Mouse (Mus musculus): ENCODE results near the gene Trpm7. TPM values are rescaled to one million over a fixed set of nuclear protein-coding genes. Genes with fewer than 3 reads are reported as not detected.

Gene Trpm7
- polyA plus RNA-seq, 1 experiment from 2014 or later: 43.7 TPM

GRCm38 (mm10) chr2:126795708-126796107 lies 80.3 kb downstream of the Trpm7 start:
- Histone ChIP-seq H3K27ac (ENCODE audit: low read depth) (no peak overlapping the region), H3K9me3 (ENCODE audit: control insufficient read depth, low read length) (no peaks in the 10 kb centered on the region), H3K9ac (ENCODE audit: low read length) (no peak overlapping the region), H3K4me2 (ENCODE audit: low read length) (no peak overlapping the region), H3K4me3 (ENCODE audit: low read depth, low read length) (no peak overlapping the region), H3K36me3 (ENCODE audit: control insufficient read depth, insufficient read depth, low read length) (peaks cover 83% of the 10 kb centered on the region), H3K27me3 (replicated peaks; ENCODE audit: control insufficient read depth, insufficient read depth, low read length) (no peaks in the 10 kb centered on the region), H3K4me1 (replicated peaks; ENCODE audit: control insufficient read depth, insufficient read depth, low read length) (no peaks in the 10 kb centered on the region)
- DNase-seq (ENCODE audit: low spot score): no peak
- 82% methylated on average over 3 of the region's 3 CpGs for WGBS
- ATAC-seq (replicated peaks; ENCODE audit: low FRiP score, low TSS enrichment, low read depth): no peak

- DNase-seq (ENCODE audit: low spot score): no peak
- Histone ChIP-seq H3K27ac (ENCODE audit: low read depth) (no peak overlapping the region), H3K4me1 (replicated peaks; ENCODE audit: control insufficient read depth, insufficient read depth, low read length) (0 out of 2 replicates have a peak, but pooled peaks cover under 1% of the 10 kb centered on the region), H3K9ac (ENCODE audit: low read length) (no peak overlapping the region), H3K9me3 (ENCODE audit: control insufficient read depth, low read length) (no peaks in the 10 kb centered on the region), H3K27me3 (replicated peaks; ENCODE audit: control insufficient read depth, insufficient read depth, low read length) (no peaks in the 10 kb centered on the region), H3K36me3 (ENCODE audit: control insufficient read depth, insufficient read depth, low read length) (peaks cover 60% of the 10 kb centered on the region), H3K4me3 (ENCODE audit: low read depth, low read length) (no peak overlapping the region), H3K4me2 (ENCODE audit: low read length) (no peak overlapping the region)
- no peak for ATAC-seq (replicated peaks; ENCODE audit: low FRiP score, low TSS enrichment, low read depth)
- WGBS: 74% methylated on average over 5 of the region's 5 CpGs
These were observed 83.4 kb downstream of the Trpm7 start for GRCm38 (mm10) chr2:126792611-126793010.

GRCm38 (mm10) chr2:126787721-126788342 lies 88.2 kb downstream of the Trpm7 start:
- Histone ChIP-seq H3K27ac (ENCODE audit: low read depth) (peak overlapping the region; percentile 35), H3K4me1 (replicated peaks; ENCODE audit: control insufficient read depth, insufficient read depth, low read length) (0 out of 2 replicates have a peak, but pooled peaks cover 3% of the 10 kb centered on the region), H3K27me3 (replicated peaks; ENCODE audit: control insufficient read depth, insufficient read depth, low read length) (no peaks in the 10 kb centered on the region), H3K4me3 (ENCODE audit: low read depth, low read length) (no peak overlapping the region), H3K4me2 (ENCODE audit: low read length) (no peak overlapping the region), H3K36me3 (ENCODE audit: control insufficient read depth, insufficient read depth, low read length) (peaks cover 24% of the 10 kb centered on the region), H3K9me3 (ENCODE audit: control insufficient read depth, low read length) (no peaks in the 10 kb centered on the region), H3K9ac (ENCODE audit: low read length) (no peak overlapping the region)
- 29% methylated on average over 9 of the region's 9 CpGs for whole genome bisulfite sequencing
- peak; percentile 48; the same call in 1 of the 2 replicates for ATAC-seq (replicated peaks; ENCODE audit: low FRiP score, low TSS enrichment, low read depth)
- DNase-seq (ENCODE audit: low spot score): no peak

- Histone ChIP-seq H3K4me2 (ENCODE audit: low read length) (no peak within 1 kb of the TSS), H3K4me1 (replicated peaks; ENCODE audit: control insufficient read depth, insufficient read depth, low read length) (0 out of 2 replicates have a peak, but pooled peaks cover 3% of the 10 kb centered on the region), H3K27ac (ENCODE audit: low read depth) (no peak within 1 kb of the TSS), H3K4me3 (ENCODE audit: low read depth, low read length) (no peak within 1 kb of the TSS), H3K36me3 (ENCODE audit: control insufficient read depth, insufficient read depth, low read length) (no peaks in the 10 kb centered on the region), H3K9ac (ENCODE audit: low read length) (no peak within 1 kb of the TSS), H3K9me3 (ENCODE audit: control insufficient read depth, low read length) (no peaks in the 10 kb centered on the region), H3K27me3 (replicated peaks; ENCODE audit: control insufficient read depth, insufficient read depth, low read length) (no peaks in the 10 kb centered on the region)
- 66% methylated on average over 4 of the region's 4 CpGs for whole genome bisulfite sequencing
- peak; percentile 38 for DNase-seq (ENCODE audit: low spot score)
- no peak for ATAC-seq (replicated peaks; ENCODE audit: low FRiP score, low TSS enrichment, low read depth)
These were observed 92.7 kb downstream of the Trpm7 start, which contains the start of gene Usp50 for GRCm38 (mm10) chr2:126783370-126783769. Gene Usp50, minus strand, starts transcription at chr2:126783470.

- H3K36me3 ChIP-seq (ENCODE audit: control insufficient read depth, insufficient read depth, low read length): no peaks in the 10 kb centered on the region
- H3K27me3 ChIP-seq (replicated peaks; ENCODE audit: control insufficient read depth, insufficient read depth, low read length): no peaks in the 10 kb centered on the region
- H3K27ac ChIP-seq (ENCODE audit: low read depth): no peak overlapping the region
- ATAC-seq (replicated peaks; ENCODE audit: low FRiP score, low TSS enrichment, low read depth) (no peak), DNase-seq (ENCODE audit: low spot score) (no peak)
- no peak overlapping the region for H3K4me2 ChIP-seq (ENCODE audit: low read length)
- no peak overlapping the region for H3K9ac ChIP-seq (ENCODE audit: low read length)
- 0 out of 2 replicates have a peak, but pooled peaks cover under 1% of the 10 kb centered on the region for H3K4me1 ChIP-seq (replicated peaks; ENCODE audit: control insufficient read depth, insufficient read depth, low read length)
- no peak overlapping the region for H3K4me3 ChIP-seq (ENCODE audit: low read depth, low read length)
- no peaks in the 10 kb centered on the region for H3K9me3 ChIP-seq (ENCODE audit: control insufficient read depth, low read length)
- WGBS: 74% methylated on average over 3 of the region's 3 CpGs
These were observed 93.6 kb downstream of the Trpm7 start for GRCm38 (mm10) chr2:126782433-126782832.

GRCm38 (mm10) chr2:126781478-126781877 lies 94.6 kb downstream of the Trpm7 start:
- Histone ChIP-seq H3K27me3 (replicated peaks; ENCODE audit: control insufficient read depth, insufficient read depth, low read length) (no peaks in the 10 kb centered on the region), H3K4me2 (ENCODE audit: low read length) (no peak overlapping the region), H3K9ac (ENCODE audit: low read length) (no peak overlapping the region), H3K36me3 (ENCODE audit: control insufficient read depth, insufficient read depth, low read length) (no peaks in the 10 kb centered on the region), H3K27ac (ENCODE audit: low read depth) (no peak overlapping the region), H3K9me3 (ENCODE audit: control insufficient read depth, low read length) (no peaks in the 10 kb centered on the region), H3K4me1 (replicated peaks; ENCODE audit: control insufficient read depth, insufficient read depth, low read length) (no peaks in the 10 kb centered on the region), H3K4me3 (ENCODE audit: low read depth, low read length) (no peak overlapping the region)
- DNase-seq (ENCODE audit: low spot score) (no peak), ATAC-seq (replicated peaks; ENCODE audit: low FRiP score, low TSS enrichment, low read depth) (no peak)
- WGBS: 81% methylated on average over 1 of the region's 1 CpGs

- H3K9me3 ChIP-seq (ENCODE audit: control insufficient read depth, low read length): no peaks in the 10 kb centered on the region
- ATAC-seq (replicated peaks; ENCODE audit: low FRiP score, low TSS enrichment, low read depth) (no peak), DNase-seq (ENCODE audit: low spot score) (no peak)
- H3K4me2 ChIP-seq (ENCODE audit: low read length): no peak overlapping the region
- no peaks in the 10 kb centered on the region for H3K36me3 ChIP-seq (ENCODE audit: control insufficient read depth, insufficient read depth, low read length)
- 90% methylated on average over 10 of the region's 10 CpGs for WGBS
- no peak overlapping the region for H3K27ac ChIP-seq (ENCODE audit: low read depth)
- no peaks in the 10 kb centered on the region for H3K27me3 ChIP-seq (replicated peaks; ENCODE audit: control insufficient read depth, insufficient read depth, low read length)
- H3K9ac ChIP-seq (ENCODE audit: low read length): no peak overlapping the region; the same call in 1 of the 2 replicates
- H3K4me3 ChIP-seq (ENCODE audit: low read depth, low read length): no peak overlapping the region
- no peaks in the 10 kb centered on the region for H3K4me1 ChIP-seq (replicated peaks; ENCODE audit: control insufficient read depth, insufficient read depth, low read length)
These were observed 95.7 kb downstream of the Trpm7 start for GRCm38 (mm10) chr2:126780286-126780685.

GRCm38 (mm10) chr2:126778806-126779205 lies 97.2 kb downstream of the Trpm7 start:
- H3K4me1 ChIP-seq (replicated peaks; ENCODE audit: control insufficient read depth, insufficient read depth, low read length): no peaks in the 10 kb centered on the region
- 76% methylated on average over 4 of the region's 4 CpGs for WGBS
- H3K27ac ChIP-seq (ENCODE audit: low read depth): no peak overlapping the region
- no peaks in the 10 kb centered on the region for H3K9me3 ChIP-seq (ENCODE audit: control insufficient read depth, low read length)
- H3K9ac ChIP-seq (ENCODE audit: low read length): no peak overlapping the region
- no peak for DNase-seq (ENCODE audit: low spot score)
- no peak for ATAC-seq (replicated peaks; ENCODE audit: low FRiP score, low TSS enrichment, low read depth)
- H3K4me3 ChIP-seq (ENCODE audit: low read depth, low read length): no peak overlapping the region
- no peak overlapping the region for H3K4me2 ChIP-seq (ENCODE audit: low read length)
- no peaks in the 10 kb centered on the region for H3K27me3 ChIP-seq (replicated peaks; ENCODE audit: control insufficient read depth, insufficient read depth, low read length)
- no peaks in the 10 kb centered on the region for H3K36me3 ChIP-seq (ENCODE audit: control insufficient read depth, insufficient read depth, low read length)

- Histone ChIP-seq H3K27ac (ENCODE audit: low read depth) (no peak overlapping the region), H3K4me3 (ENCODE audit: low read depth, low read length) (no peak overlapping the region), H3K27me3 (replicated peaks; ENCODE audit: control insufficient read depth, insufficient read depth, low read length) (no peaks in the 10 kb centered on the region), H3K4me2 (ENCODE audit: low read length) (no peak overlapping the region), H3K36me3 (ENCODE audit: control insufficient read depth, insufficient read depth, low read length) (no peaks in the 10 kb centered on the region), H3K4me1 (replicated peaks; ENCODE audit: control insufficient read depth, insufficient read depth, low read length) (no peaks in the 10 kb centered on the region), H3K9ac (ENCODE audit: low read length) (no peak overlapping the region), H3K9me3 (ENCODE audit: control insufficient read depth, low read length) (no peaks in the 10 kb centered on the region)
- ATAC-seq (replicated peaks; ENCODE audit: low FRiP score, low TSS enrichment, low read depth) (no peak), DNase-seq (ENCODE audit: low spot score) (no peak)
- WGBS: 37% methylated on average over 1 of the region's 1 CpGs
These were observed 99.6 kb downstream of the Trpm7 start for GRCm38 (mm10) chr2:126776416-126776815.
